Mouse (Mus musculus): ENCODE results near the gene Fbxl16. TPM values are rescaled to one million over a fixed set of nuclear protein-coding genes. Genes with fewer than 3 reads are reported as not detected.

Fbxl16 gene
- total and polyA plus RNA-seq, 3 experiments = not detected

DNA sequence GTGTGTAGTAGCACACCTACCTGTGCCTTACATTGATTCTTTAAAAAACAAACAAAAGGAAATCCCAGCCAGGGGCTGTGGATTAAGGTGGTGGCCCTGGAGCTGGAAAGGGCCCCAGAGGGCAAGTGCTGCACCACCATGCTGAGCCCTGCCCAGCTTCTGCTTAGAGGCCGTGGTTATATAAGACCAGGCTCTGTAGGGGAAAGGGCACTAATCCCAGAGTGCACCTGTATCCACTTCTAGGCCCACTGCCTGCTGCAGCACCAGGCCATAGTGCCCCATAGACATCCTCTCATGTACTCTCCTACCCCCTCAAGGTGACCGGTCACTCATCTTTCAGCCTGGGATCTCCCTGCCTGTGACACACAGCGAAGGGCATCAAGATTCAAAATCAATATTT, 57.3 kb downstream of the Fbxl16 start:
- no peak overlapping the region for H3K27ac ChIP-seq (ENCODE audit: insufficient read depth, low read depth)
- H3K4me2 ChIP-seq (ENCODE audit: insufficient read depth, low read depth, poor library complexity, severe bottlenecking) = no peak overlapping the region
- H3K9ac ChIP-seq (ENCODE audit: insufficient read depth, low read depth) = no peak overlapping the region
- H3K9me3 ChIP-seq (replicated peaks; ENCODE audit: low read length) = no peaks in the 10 kb centered on the region
- no peaks in the 10 kb centered on the region for H3K36me3 ChIP-seq (replicated peaks in 1 of 2; ENCODE audit: control insufficient read depth in 1 of 2, insufficient read depth in 1 of 2, low read length in 1 of 2)
- no peak overlapping the region for H3K4me3 ChIP-seq (replicated peaks in 1 of 3; ENCODE audit: low read depth in 2 of 3, low read length in 2 of 3, poor library complexity in 1 of 3)
- dilution Hi-C loops (cut with MboI; ENCODE audit: extremely low pct_ligation_motif_present, extremely low pct_unique_long_range_greater_than_20kb, low sequenced_read_pairs) (no loop called here), in situ Hi-C loops (cut with MboI; ENCODE audit: low pct_ligation_motif_present, low pct_unique_long_range_greater_than_20kb, low sequenced_read_pairs) (no loop called here)
- no peak for DNase-seq (ENCODE audit: extremely low read depth)
- TF ChIP-seq NRF1 (IDR thresholded peaks at IDR 0.05; ENCODE audit: low read depth, low read length) (no peak), SIN3A (IDR thresholded peaks at IDR 0.05; ENCODE audit: low read length) (no peak), GABPA (IDR thresholded peaks at IDR 0.05; ENCODE audit: insufficient replicate concordance, low read depth, low read length) (no peak), JUN (IDR thresholded peaks at IDR 0.05; ENCODE audit: insufficient read depth, low read depth, low read length) (no peak), TBP (conservative IDR thresholded peaks at IDR 0.05; ENCODE audit: low read depth, low read length) (no peak), USF2 (conservative IDR thresholded peaks at IDR 0.05; ENCODE audit: low read depth, low read length) (no peak), ZMIZ1 (IDR thresholded peaks at IDR 0.05; ENCODE audit: low read depth, low read length) (no peak), MYC (IDR thresholded peaks at IDR 0.05; ENCODE audit: low read depth, low read length) (no peak), ETS1 (conservative IDR thresholded peaks at IDR 0.05; ENCODE audit: low read depth, low read length) (no peak), RAD21 (IDR thresholded peaks at IDR 0.05; ENCODE audit: low read depth, low read length) (no peak), BHLHE40 (IDR thresholded peaks at IDR 0.05; ENCODE audit: low read depth, low read length) (no peak), PAX5 (IDR thresholded peaks at IDR 0.05; ENCODE audit: low read length) (no peak), MEF2A (IDR thresholded peaks at IDR 0.05; ENCODE audit: borderline replicate concordance, low read depth, low read length) (no peak), JUND (conservative IDR thresholded peaks at IDR 0.05; ENCODE audit: low read depth, low read length) (no peak), ZNF384 (IDR thresholded peaks at IDR 0.05; ENCODE audit: low read depth, low read length) (no peak), ZKSCAN1 (IDR thresholded peaks at IDR 0.05; ENCODE audit: borderline replicate concordance, low read depth, low read length) (no peak), CHD1 (IDR thresholded peaks at IDR 0.05; ENCODE audit: low read depth, low read length) (no peak), EP300 (IDR thresholded peaks at IDR 0.05; ENCODE audit: low read length) (no peak), POLR2A (IDR thresholded peaks at IDR 0.05; ENCODE audit: low read depth, low read length) (no peak)
- H3K79me2 ChIP-seq (replicated peaks; ENCODE audit: control insufficient read depth, extremely low read depth, insufficient read depth, poor library complexity, severe bottlenecking) = no peaks in the 10 kb centered on the region
- H3K4me1 ChIP-seq (ENCODE audit: control insufficient read depth in 1 of 2, insufficient read depth in 2 of 2) = peaks cover 4 to 28% of the 10 kb centered on the region in 2 experiments; a peak in 3 of 4 replicates
- H3K27me3 ChIP-seq (replicated peaks) = peaks cover 50% of the 10 kb centered on the region

DNA sequence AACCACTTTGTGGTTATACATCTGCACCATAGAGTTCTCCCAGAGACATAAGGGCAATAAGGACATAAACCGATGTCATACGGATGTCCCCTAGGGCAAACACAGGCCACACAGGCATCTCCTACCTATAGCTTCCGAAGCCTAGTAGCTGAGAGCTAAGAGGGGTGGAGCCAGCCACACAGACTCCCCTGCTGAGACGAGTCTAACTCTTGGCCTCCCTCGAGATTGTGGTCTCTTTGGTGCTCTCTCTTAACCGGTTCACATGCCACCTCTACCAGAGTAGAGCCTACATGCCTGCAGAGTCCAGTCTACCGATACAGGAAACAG, 58.6 kb downstream of the Fbxl16 start:
- peaks cover 57% of the 10 kb centered on the region for H3K27me3 ChIP-seq (replicated peaks)
- H3K27ac ChIP-seq (ENCODE audit: insufficient read depth, low read depth) = no peak overlapping the region
- 0 out of 2 replicates have a peak, but pooled peaks have one; percentile 8 for TF ChIP-seq UBTF (IDR thresholded peaks at IDR 0.05; ENCODE audit: low read depth, low read length)
- TF ChIP-seq KAT2A (IDR thresholded peaks at IDR 0.05; ENCODE audit: insufficient replicate concordance, low read length) = no peak
- no peak overlapping the region for H3K9ac ChIP-seq (ENCODE audit: insufficient read depth, low read depth)
- peaks cover 4 to 21% of the 10 kb centered on the region in 2 experiments; a peak in 3 of 4 replicates for H3K4me1 ChIP-seq (ENCODE audit: control insufficient read depth in 1 of 2, insufficient read depth in 2 of 2)
- dilution Hi-C loops (cut with MboI; ENCODE audit: extremely low pct_ligation_motif_present, extremely low pct_unique_long_range_greater_than_20kb, low sequenced_read_pairs) = no loop called here
- H3K4me3 ChIP-seq (replicated peaks in 1 of 3; ENCODE audit: low read depth in 2 of 3, low read length in 2 of 3, poor library complexity in 1 of 3) = peak overlapping the region in 2 of 3 experiments; percentile 49 to 51
- in situ Hi-C loops (cut with MboI; ENCODE audit: low pct_ligation_motif_present, low pct_unique_long_range_greater_than_20kb, low sequenced_read_pairs) = no loop called here
- H3K4me2 ChIP-seq (ENCODE audit: insufficient read depth, low read depth, poor library complexity, severe bottlenecking) = peak overlapping the region; percentile 79; the same call in 1 of the 2 replicates
- H3K9me3 ChIP-seq (replicated peaks; ENCODE audit: low read length) = no peaks in the 10 kb centered on the region
- no peak for DNase-seq (ENCODE audit: extremely low read depth)
- no peaks in the 10 kb centered on the region for H3K36me3 ChIP-seq (replicated peaks in 1 of 2; ENCODE audit: control insufficient read depth in 1 of 2, insufficient read depth in 1 of 2, low read length in 1 of 2)
- H3K79me2 ChIP-seq (replicated peaks; ENCODE audit: control insufficient read depth, extremely low read depth, insufficient read depth, poor library complexity, severe bottlenecking) = no peaks in the 10 kb centered on the region

Measured in CH12.LX (cell line).